Mouse (Mus musculus): ENCODE measurements around the gene Bcl2a1d.
"Not testable (repeated sequence)": the region's sequence is repeated elsewhere in the genome, so short reads cannot be mapped to it uniquely, and the experiment has no call there.

- not testable (repeated sequence) for TF ChIP-seq TCF12 (IDR thresholded peaks at IDR 0.05; ENCODE audit: insufficient read depth, poor library complexity, severe bottlenecking); USF1 (IDR thresholded peaks at IDR 0.05; ENCODE audit: low read depth); POLR2A (IDR thresholded peaks at IDR 0.05; ENCODE audit: insufficient read length, low read depth); MAX (IDR thresholded peaks at IDR 0.05; ENCODE audit: low read depth); E2F4 (IDR thresholded peaks at IDR 0.05; ENCODE audit: insufficient read depth); MYOG (IDR thresholded peaks at IDR 0.05; ENCODE audit: control insufficient read depth in 1 of 3, insufficient read depth in 1 of 3, insufficient read length in 2 of 3, low read depth in 2 of 3); POLR2AphosphoS2 (IDR thresholded peaks at IDR 0.05; ENCODE audit: insufficient read length, low read depth); SRF (IDR thresholded peaks at IDR 0.05; ENCODE audit: control insufficient read depth, insufficient read length, low read depth); CEBPB (IDR thresholded peaks at IDR 0.05; ENCODE audit: insufficient read depth, poor library complexity, severe bottlenecking); TCF3 (IDR thresholded peaks at IDR 0.05; ENCODE audit: insufficient read length, low read depth)
These were observed 37.8 kb upstream of the Bcl2a1d start for GRCm38 (mm10) chr9:88769470-88769869.

Data from myocyte (in vitro differentiated cells).